Mouse (Mus musculus): ENCODE measurements around the gene Furin. TPM values are rescaled to one million over a fixed set of nuclear protein-coding genes. Genes with fewer than 3 reads are reported as not detected.
A peak's percentile ranks its signal among the peaks of the same experiment; 100 is the strongest.

Gene Furin
- total and polyA plus RNA-seq, 3 experiments = 1.5 to 20.9 (median 13.5) TPM

DNA sequence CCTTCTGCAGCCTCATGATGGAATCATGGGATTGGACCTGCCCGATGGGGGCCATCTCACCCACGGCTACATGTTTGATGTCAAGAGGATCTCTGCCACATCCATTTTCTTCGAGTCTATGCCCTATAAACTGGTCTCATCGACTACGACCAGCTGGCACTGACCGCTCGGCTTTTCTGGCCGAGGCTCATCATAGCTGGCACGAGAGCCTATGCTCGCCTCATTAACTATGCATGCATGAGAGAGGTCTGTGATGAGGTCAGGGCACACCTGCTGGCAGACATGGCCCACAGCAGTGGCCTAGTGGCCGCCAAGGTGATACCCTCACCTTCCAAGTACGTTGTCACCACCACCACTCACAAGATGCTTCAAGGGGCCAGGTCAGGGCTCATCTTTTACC, 24.4 kb upstream of the Furin start:
- no peaks in the 10 kb centered on the region for H3K27me3 ChIP-seq (replicated peaks)
- H3K27ac ChIP-seq (ENCODE audit: insufficient read depth, low read depth) = no peak overlapping the region
- DNase-seq (ENCODE audit: extremely low read depth) = no peak
- H3K9me3 ChIP-seq (replicated peaks; ENCODE audit: low read length) = peaks cover 2% of the 10 kb centered on the region
- no peak for TF ChIP-seq UBTF (IDR thresholded peaks at IDR 0.05; ENCODE audit: low read depth, low read length)
- TF ChIP-seq KAT2A (IDR thresholded peaks at IDR 0.05; ENCODE audit: insufficient replicate concordance, low read length) = no peak
- no peak for TF ChIP-seq ZC3H11A (IDR thresholded peaks at IDR 0.05; ENCODE audit: low read depth, low read length)
- TF ChIP-seq SMC3 (IDR thresholded peaks at IDR 0.05; ENCODE audit: low read depth, low read length) = no peak
- no peak for TF ChIP-seq USF2 (conservative IDR thresholded peaks at IDR 0.05; ENCODE audit: low read depth, low read length)
- no peak for TF ChIP-seq NELFE (IDR thresholded peaks at IDR 0.05; ENCODE audit: low read depth, low read length)
- TF ChIP-seq CTCF (conservative IDR thresholded peaks at IDR 0.05 in 1 of 2, IDR thresholded peaks at IDR 0.05 in 1 of 2; ENCODE audit: low read depth in 2 of 2, low read length in 2 of 2) = no peak
- no peak for TF ChIP-seq MAX (IDR thresholded peaks at IDR 0.05; ENCODE audit: low read length)
- TF ChIP-seq MYC (IDR thresholded peaks at IDR 0.05; ENCODE audit: low read depth, low read length) = no peak
- TF ChIP-seq GABPA (IDR thresholded peaks at IDR 0.05; ENCODE audit: insufficient replicate concordance, low read depth, low read length) = no peak
- TF ChIP-seq JUND (conservative IDR thresholded peaks at IDR 0.05; ENCODE audit: low read depth, low read length) = no peak
- no peak for TF ChIP-seq USF1 (IDR thresholded peaks at IDR 0.05; ENCODE audit: low read depth, low read length)
- peaks cover 0 to 7% of the 10 kb centered on the region in 2 experiments; a peak in 1 of 4 replicates for H3K4me1 ChIP-seq (ENCODE audit: control insufficient read depth in 1 of 2, insufficient read depth in 2 of 2)
- H3K4me3 ChIP-seq (replicated peaks in 1 of 3; ENCODE audit: low read depth in 2 of 3, low read length in 2 of 3, poor library complexity in 1 of 3) = no peak overlapping the region
- no peaks in the 10 kb centered on the region for H3K36me3 ChIP-seq (replicated peaks in 1 of 2; ENCODE audit: control insufficient read depth in 1 of 2, insufficient read depth in 1 of 2, low read length in 1 of 2)
- no peak overlapping the region for H3K4me2 ChIP-seq (ENCODE audit: insufficient read depth, low read depth, poor library complexity, severe bottlenecking)
- H3K9ac ChIP-seq (ENCODE audit: insufficient read depth, low read depth) = no peak overlapping the region
- in situ Hi-C loops (cut with MboI; ENCODE audit: low pct_ligation_motif_present, low pct_unique_long_range_greater_than_20kb, low sequenced_read_pairs) (no loop called here), dilution Hi-C loops (cut with MboI; ENCODE audit: extremely low pct_ligation_motif_present, extremely low pct_unique_long_range_greater_than_20kb, low sequenced_read_pairs) (no loop called here)
- H3K79me2 ChIP-seq (replicated peaks; ENCODE audit: control insufficient read depth, extremely low read depth, insufficient read depth, poor library complexity, severe bottlenecking) = no peaks in the 10 kb centered on the region

DNA sequence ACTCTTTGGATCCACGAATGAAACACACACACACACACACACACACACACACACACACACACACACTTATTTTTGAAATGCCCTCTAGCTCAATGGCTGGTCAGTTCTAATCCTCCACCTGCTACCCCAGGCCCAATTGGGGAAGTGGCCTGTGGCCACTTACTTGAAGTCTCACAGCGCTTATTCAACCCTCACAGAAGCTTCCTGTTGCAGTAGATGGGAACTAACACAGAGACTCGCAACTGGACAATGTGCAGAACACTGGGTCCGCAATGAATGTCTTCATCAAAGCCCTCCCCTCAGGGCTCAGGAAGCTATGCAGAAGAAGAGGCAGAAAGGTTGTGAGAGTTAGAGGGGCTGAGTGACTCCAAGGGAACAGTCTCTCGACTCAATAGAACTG, 22.5 kb upstream of the Furin start:
- no peak for DNase-seq (ENCODE audit: extremely low read depth)
- in situ Hi-C loops (cut with MboI; ENCODE audit: low pct_ligation_motif_present, low pct_unique_long_range_greater_than_20kb, low sequenced_read_pairs) = no loop called here
- Histone ChIP-seq H3K79me2 (replicated peaks; ENCODE audit: control insufficient read depth, extremely low read depth, insufficient read depth, poor library complexity, severe bottlenecking) (no peaks in the 10 kb centered on the region), H3K4me1 (ENCODE audit: control insufficient read depth in 1 of 2, insufficient read depth in 2 of 2) (peaks cover 0 to 4% of the 10 kb centered on the region in 2 experiments; a peak in 1 of 4 replicates), H3K27me3 (replicated peaks) (no peaks in the 10 kb centered on the region), H3K4me3 (replicated peaks in 1 of 3; ENCODE audit: low read depth in 2 of 3, low read length in 2 of 3, poor library complexity in 1 of 3) (no peak overlapping the region), H3K4me2 (ENCODE audit: insufficient read depth, low read depth, poor library complexity, severe bottlenecking) (no peak overlapping the region), H3K9ac (ENCODE audit: insufficient read depth, low read depth) (no peak overlapping the region), H3K27ac (ENCODE audit: insufficient read depth, low read depth) (no peak overlapping the region), H3K9me3 (replicated peaks; ENCODE audit: low read length) (peaks cover 5% of the 10 kb centered on the region), H3K36me3 (replicated peaks in 1 of 2; ENCODE audit: control insufficient read depth in 1 of 2, insufficient read depth in 1 of 2, low read length in 1 of 2) (no peaks in the 10 kb centered on the region)
- no peak for TF ChIP-seq IRF4 (IDR thresholded peaks at IDR 0.05; ENCODE audit: low read depth, low read length)
- dilution Hi-C loops (cut with MboI; ENCODE audit: extremely low pct_ligation_motif_present, extremely low pct_unique_long_range_greater_than_20kb, low sequenced_read_pairs) = no loop called here

DNA sequence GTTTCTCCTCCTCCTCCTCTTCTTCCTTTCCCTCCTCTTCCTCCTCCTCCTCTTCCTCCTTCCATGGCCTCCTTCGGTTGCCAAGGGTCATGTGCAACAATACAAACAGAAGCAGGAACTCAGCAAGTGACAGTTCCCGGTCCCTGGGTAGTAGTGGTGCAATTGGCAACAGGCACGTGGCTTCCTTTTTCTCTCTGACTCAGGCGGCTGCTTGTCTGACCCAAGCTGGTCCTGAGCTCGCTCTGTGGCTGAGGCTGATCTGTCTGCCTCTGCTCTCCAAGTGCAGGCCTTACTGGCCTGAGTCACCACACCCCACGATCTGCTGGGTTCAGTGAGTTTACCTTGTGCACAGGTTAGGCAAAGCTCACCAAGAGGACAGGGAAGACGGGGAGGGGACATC, 21.1 kb upstream of the Furin start:
- in situ Hi-C loops (cut with MboI; ENCODE audit: low pct_ligation_motif_present, low pct_unique_long_range_greater_than_20kb, low sequenced_read_pairs) = no loop called here
- H3K27me3 ChIP-seq (replicated peaks) = no peaks in the 10 kb centered on the region
- H3K4me1 ChIP-seq (ENCODE audit: control insufficient read depth in 1 of 2, insufficient read depth in 2 of 2) = peaks cover 0 to 4% of the 10 kb centered on the region in 2 experiments; a peak in 1 of 4 replicates
- TF ChIP-seq UBTF (IDR thresholded peaks at IDR 0.05; ENCODE audit: low read depth, low read length) (no peak), TBP (conservative IDR thresholded peaks at IDR 0.05; ENCODE audit: low read depth, low read length) (no peak), RAD21 (IDR thresholded peaks at IDR 0.05; ENCODE audit: low read depth, low read length) (no peak), MEF2A (IDR thresholded peaks at IDR 0.05; ENCODE audit: borderline replicate concordance, low read depth, low read length) (no peak), BHLHE40 (IDR thresholded peaks at IDR 0.05; ENCODE audit: low read depth, low read length) (peak; percentile 48; the same call in 1 of the 2 replicates), TCF12 (IDR thresholded peaks at IDR 0.05; ENCODE audit: low read depth, low read length) (no peak), CHD1 (IDR thresholded peaks at IDR 0.05; ENCODE audit: low read depth, low read length) (no peak)
- DNase-seq (ENCODE audit: extremely low read depth) = no peak
- H3K9me3 ChIP-seq (replicated peaks; ENCODE audit: low read length) = peaks cover 5% of the 10 kb centered on the region
- H3K79me2 ChIP-seq (replicated peaks; ENCODE audit: control insufficient read depth, extremely low read depth, insufficient read depth, poor library complexity, severe bottlenecking) = no peaks in the 10 kb centered on the region
- dilution Hi-C loops (cut with MboI; ENCODE audit: extremely low pct_ligation_motif_present, extremely low pct_unique_long_range_greater_than_20kb, low sequenced_read_pairs) = no loop called here
- no peak overlapping the region for H3K9ac ChIP-seq (ENCODE audit: insufficient read depth, low read depth)
- no peak overlapping the region for H3K4me2 ChIP-seq (ENCODE audit: insufficient read depth, low read depth, poor library complexity, severe bottlenecking)
- no peak overlapping the region for H3K4me3 ChIP-seq (replicated peaks in 1 of 3; ENCODE audit: low read depth in 2 of 3, low read length in 2 of 3, poor library complexity in 1 of 3)
- no peak overlapping the region for H3K27ac ChIP-seq (ENCODE audit: insufficient read depth, low read depth)
- H3K36me3 ChIP-seq (replicated peaks in 1 of 2; ENCODE audit: control insufficient read depth in 1 of 2, insufficient read depth in 1 of 2, low read length in 1 of 2) = no peaks in the 10 kb centered on the region
